Mouse (Mus musculus) limb, embryonic 15.5 days (tissue): ENCODE data around the gene Glipr2. TPM values are rescaled to one million over a fixed set of nuclear protein-coding genes. Genes with fewer than 3 reads are reported as not detected.

Experiments
- ATAC-seq: fragments of 200-750 bp; cut with Nextera tagmentation; 2 replicates; pipeline ENCODE4 v1.8.0; 2017; ENCODE audit warnings: low read depth, moderate TSS enrichment; ENCODE audit not compliant: insufficient number of reproducible peaks, low FRiP score, low TSS enrichment
- H3K27ac ChIP-seq: fragments of 300-500 bp; sonication (generic); 2 replicates; pipeline ENCODE4 v1.5.1; 2015; ENCODE audit warnings: moderate library complexity, mild to moderate bottlenecking, inconsistent platforms
- H3K27me3 ChIP-seq: fragments of 300-500 bp; sonication (generic); 2 replicates; pipeline ENCODE4 v1.6.1; 2015; ENCODE audit warnings: inconsistent platforms
- H3K36me3 ChIP-seq: fragments of 300-500 bp; sonication (generic); 2 replicates; pipeline ENCODE4 v1.6.1; 2015; ENCODE audit warnings: inconsistent platforms
- H3K4me1 ChIP-seq: fragments of 300-500 bp; sonication (generic); 2 replicates; pipeline ENCODE4 v1.6.1; 2015; ENCODE audit warnings: inconsistent platforms
- H3K4me2 ChIP-seq: fragments of 300-500 bp; sonication (generic); 2 replicates; pipeline ENCODE4 v1.6.1; 2015; ENCODE audit warnings: mild to moderate bottlenecking, inconsistent platforms
- H3K4me3 ChIP-seq: fragments of 300-500 bp; sonication (generic); 2 replicates; pipeline ENCODE4 v1.5.1; 2015; ENCODE audit warnings: mild to moderate bottlenecking, inconsistent platforms
- H3K9ac ChIP-seq: fragments of 300-500 bp; sonication (generic); 2 replicates; pipeline ENCODE4 v1.6.1; 2015; ENCODE audit warnings: inconsistent platforms
- H3K9me3 ChIP-seq: fragments of 300-500 bp; sonication (generic); 2 replicates; pipeline ENCODE4 v1.6.1; 2016; ENCODE audit warnings: inconsistent platforms
- WGBS: fragments of 180-500 bp; shearing (Covaris S2); methylation state at CpG from one replicate; pipeline ENCODE4 v1.1.7; 2015; 5-methylcytosine and 5-hydroxymethylcytosine counted together
- polyA plus RNA-seq: library from polyadenylated mRNA; unstranded; fragments of >200 nt; fragmentation: Nextera tagmentation; extraction: Ambion mirVana; gene quantifications from 2 replicates; pipeline ENCODE4 v1.2.1, GENCODE M21; 2015

Glipr2 gene
- polyA plus RNA-seq, 1 experiment from 2014 or later: 85.6 TPM

- no peak overlapping the region for H3K4me3 ChIP-seq
- no peak for ATAC-seq
- peaks cover 23% of the 10 kb centered on the region for H3K4me1 ChIP-seq
- no peak overlapping the region for H3K9ac ChIP-seq
- WGBS: 91% methylated on average over 22 of the region's 22 CpGs
- H3K27me3 ChIP-seq: no peaks in the 10 kb centered on the region
- no peak overlapping the region for H3K27ac ChIP-seq
- H3K9me3 ChIP-seq: no peaks in the 10 kb centered on the region
- no peak overlapping the region for H3K4me2 ChIP-seq
- H3K36me3 ChIP-seq: no peaks in the 10 kb centered on the region
Observed at GRCm38 (mm10) chr4:43983756-43984155, 26.6 kb downstream of the Glipr2 start.

DNA sequence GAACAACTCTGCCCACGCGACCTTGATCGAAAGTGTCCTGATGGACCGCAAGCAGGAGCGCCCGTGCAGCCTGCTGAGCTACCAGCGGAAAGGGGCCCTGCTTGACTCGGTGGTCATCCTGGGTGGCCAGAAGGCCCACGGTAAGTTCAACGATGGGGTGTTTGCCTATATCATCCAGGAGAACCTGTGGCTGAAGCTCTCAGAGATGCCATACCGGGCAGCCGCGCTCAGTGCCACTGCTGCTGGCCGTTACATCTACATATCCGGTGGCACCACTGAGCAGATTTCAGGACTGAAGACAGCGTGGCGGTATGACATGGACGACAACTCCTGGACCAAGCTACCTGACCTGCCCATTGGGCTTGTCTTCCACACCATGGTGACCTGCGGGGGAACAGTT, 27.1 kb downstream of the Glipr2 start:
- Histone ChIP-seq H3K4me3 (no peak overlapping the region), H3K27ac (no peak overlapping the region), H3K4me2 (no peak overlapping the region), H3K9ac (no peak overlapping the region), H3K9me3 (no peaks in the 10 kb centered on the region), H3K27me3 (no peaks in the 10 kb centered on the region), H3K36me3 (no peaks in the 10 kb centered on the region), H3K4me1 (peaks cover 17% of the 10 kb centered on the region)
- ATAC-seq: no peak
- 90% methylated on average over 19 of the region's 19 CpGs for WGBS

- Histone ChIP-seq H3K9me3 (no peaks in the 10 kb centered on the region), H3K27me3 (no peaks in the 10 kb centered on the region), H3K4me1 (no peaks in the 10 kb centered on the region), H3K9ac (no peak overlapping the region), H3K27ac (no peak overlapping the region), H3K4me3 (no peak overlapping the region), H3K36me3 (no peaks in the 10 kb centered on the region), H3K4me2 (no peak overlapping the region)
- 88% methylated on average over 3 of the region's 3 CpGs for WGBS
- ATAC-seq: no peak
Observed at GRCm38 (mm10) chr4:43988976-43989375, 31.8 kb downstream of the Glipr2 start.

DNA sequence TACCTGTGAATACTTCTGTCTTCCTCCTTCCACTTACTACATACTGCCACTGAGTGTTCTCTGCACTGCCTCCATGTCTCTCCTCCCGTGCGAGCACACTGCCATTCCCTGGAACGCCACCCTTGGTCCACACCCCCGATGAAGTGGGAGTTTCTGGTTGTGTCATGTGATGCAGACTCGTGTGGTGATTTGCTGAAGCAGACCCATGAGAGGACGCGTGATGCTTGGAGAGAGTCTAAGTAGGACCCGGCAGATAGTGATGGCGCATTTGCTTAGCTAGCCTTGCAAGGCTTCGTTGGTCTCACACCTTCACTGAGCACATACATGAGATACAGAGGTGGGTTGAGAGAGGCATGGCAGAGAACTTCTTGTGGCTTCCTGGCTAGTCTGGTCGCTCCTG, 35.9 kb downstream of the Glipr2 start:
- H3K9ac ChIP-seq: no peak overlapping the region
- H3K9me3 ChIP-seq: no peaks in the 10 kb centered on the region
- H3K36me3 ChIP-seq: no peaks in the 10 kb centered on the region
- H3K4me1 ChIP-seq: no peaks in the 10 kb centered on the region
- no peak for ATAC-seq
- no peak overlapping the region for H3K4me3 ChIP-seq
- no peak overlapping the region for H3K4me2 ChIP-seq
- 89% methylated on average over 11 of the region's 11 CpGs for WGBS
- H3K27ac ChIP-seq: no peak overlapping the region
- no peaks in the 10 kb centered on the region for H3K27me3 ChIP-seq

DNA sequence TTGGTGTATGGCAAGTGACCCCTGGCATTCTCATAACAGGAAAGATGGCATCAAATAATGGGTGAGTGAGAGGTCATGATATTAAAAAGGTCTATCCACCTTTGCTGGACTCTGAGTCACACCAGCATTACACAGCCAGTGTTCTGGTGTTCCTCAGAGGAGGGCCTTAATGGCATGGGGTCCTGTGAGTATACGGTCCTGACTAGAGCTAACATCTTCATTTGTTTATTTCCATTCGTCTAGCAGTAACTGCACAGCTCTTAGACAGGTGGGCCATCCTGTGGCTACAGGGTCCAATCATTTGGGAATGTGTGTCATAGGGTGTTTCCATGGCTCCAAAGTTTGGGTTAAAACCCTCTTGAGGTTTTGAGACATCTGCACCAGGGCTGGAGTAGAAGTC, 37.1 kb downstream of the Glipr2 start:
- Histone ChIP-seq H3K36me3 (no peaks in the 10 kb centered on the region), H3K27me3 (no peaks in the 10 kb centered on the region), H3K9ac (no peak overlapping the region), H3K4me2 (no peak overlapping the region), H3K4me3 (no peak overlapping the region), H3K4me1 (no peaks in the 10 kb centered on the region), H3K27ac (no peak overlapping the region), H3K9me3 (no peaks in the 10 kb centered on the region)
- ATAC-seq: no peak
- WGBS: 62% methylated on average over 2 of the region's 2 CpGs

GRCm38 (mm10) chr4:44003622-44004021, 46.4 kb downstream of the Glipr2 start:
- 83% methylated on average over 6 of the region's 6 CpGs for WGBS
- H3K4me2 ChIP-seq: no peak overlapping the region
- no peak overlapping the region for H3K9ac ChIP-seq
- H3K4me1 ChIP-seq: no peaks in the 10 kb centered on the region
- no peaks in the 10 kb centered on the region for H3K27me3 ChIP-seq
- H3K36me3 ChIP-seq: no peaks in the 10 kb centered on the region
- no peak overlapping the region for H3K4me3 ChIP-seq
- H3K27ac ChIP-seq: no peak overlapping the region
- no peaks in the 10 kb centered on the region for H3K9me3 ChIP-seq
- ATAC-seq: no peak

DNA sequence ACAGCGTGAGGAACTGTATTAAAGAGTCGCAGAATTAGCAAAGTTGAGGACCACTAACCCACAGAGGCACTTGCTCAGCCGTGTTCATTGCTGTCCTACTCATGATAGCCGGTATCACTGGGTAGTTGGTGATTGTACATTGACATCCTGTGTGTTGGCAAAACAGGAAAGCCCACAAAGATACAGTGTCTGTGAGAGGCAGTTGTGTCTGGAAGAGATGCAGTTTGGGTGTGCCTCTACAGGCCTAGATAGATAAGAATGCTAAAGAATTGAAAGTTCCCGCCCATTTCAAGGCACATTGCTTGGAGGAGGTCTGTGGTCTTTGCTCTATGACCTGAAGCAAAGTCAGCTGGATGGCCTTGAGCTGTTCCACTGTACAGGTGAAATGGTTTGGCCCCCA, 46.9 kb downstream of the Glipr2 start, which contains the start of gene Clta:
Clta (plus strand) TSS at position 327 of the 400 bp plus-strand sequence.
- Histone ChIP-seq H3K9ac (no peak within 1 kb of the TSS), H3K4me1 (no peaks in the 10 kb centered on the region), H3K27ac (no peak within 1 kb of the TSS), H3K9me3 (no peaks in the 10 kb centered on the region), H3K4me3 (no peak within 1 kb of the TSS), H3K36me3 (no peaks in the 10 kb centered on the region), H3K27me3 (no peaks in the 10 kb centered on the region), H3K4me2 (no peak within 1 kb of the TSS)
- 91% methylated on average over 5 of the region's 5 CpGs for WGBS
- ATAC-seq: no peak

DNA sequence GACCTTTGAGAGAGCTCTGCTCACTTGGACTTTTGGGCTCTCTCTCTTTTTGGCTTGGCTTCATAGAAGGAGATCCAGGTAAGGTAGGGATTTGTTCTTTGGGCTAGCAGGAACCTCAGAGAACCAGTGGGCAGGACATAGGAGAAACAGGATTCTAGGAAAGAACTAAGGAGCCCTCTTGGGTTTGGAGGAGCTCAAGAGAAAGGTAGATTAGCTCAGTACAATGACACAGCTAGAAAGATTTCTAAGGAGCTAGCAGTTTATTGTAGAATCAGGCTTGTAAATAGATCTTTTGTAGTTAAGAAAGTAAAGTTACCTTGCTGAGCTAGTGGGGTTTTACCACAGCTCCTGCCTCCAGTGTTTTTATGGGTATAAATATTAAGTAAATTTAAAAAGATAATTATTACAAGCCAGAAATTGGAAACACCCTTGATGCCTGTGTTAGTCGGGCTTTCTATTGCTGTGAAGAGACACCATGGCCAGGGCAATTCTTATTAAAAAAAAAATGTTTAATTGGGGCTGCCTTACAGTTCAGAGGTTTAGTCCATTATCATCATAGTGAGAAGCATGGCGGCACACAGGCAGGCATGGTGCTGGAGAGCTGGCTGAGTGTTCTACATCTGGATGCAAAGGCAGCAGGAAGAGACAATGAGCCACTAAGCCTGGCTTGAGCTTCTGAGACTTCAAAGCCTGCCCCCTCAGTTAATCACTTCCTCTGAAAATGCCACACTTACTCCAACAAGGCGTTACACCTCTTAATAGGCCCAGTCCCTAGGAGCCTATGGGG, 47.6 kb downstream of the Glipr2 start:
- Histone ChIP-seq H3K27ac (no peak overlapping the region), H3K36me3 (no peaks in the 10 kb centered on the region), H3K9me3 (no peaks in the 10 kb centered on the region), H3K4me1 (no peaks in the 10 kb centered on the region), H3K4me3 (no peak overlapping the region), H3K27me3 (no peaks in the 10 kb centered on the region), H3K9ac (no peak overlapping the region), H3K4me2 (no peak overlapping the region)
- WGBS: 61% methylated on average over 3 of the region's 3 CpGs
- ATAC-seq: no peak

- Histone ChIP-seq H3K27ac (no peak overlapping the region), H3K4me3 (no peak overlapping the region), H3K4me1 (peaks cover 21% of the 10 kb centered on the region), H3K4me2 (no peak overlapping the region), H3K36me3 (0 out of 2 replicates have a peak, but pooled peaks cover 3% of the 10 kb centered on the region), H3K9ac (no peak overlapping the region), H3K9me3 (no peaks in the 10 kb centered on the region), H3K27me3 (no peaks in the 10 kb centered on the region)
- no peak for ATAC-seq
- 90% methylated on average over 1 of the region's 1 CpGs for WGBS
Observed at GRCm38 (mm10) chr4:44010176-44010575, 53.0 kb downstream of the Glipr2 start.

DNA sequence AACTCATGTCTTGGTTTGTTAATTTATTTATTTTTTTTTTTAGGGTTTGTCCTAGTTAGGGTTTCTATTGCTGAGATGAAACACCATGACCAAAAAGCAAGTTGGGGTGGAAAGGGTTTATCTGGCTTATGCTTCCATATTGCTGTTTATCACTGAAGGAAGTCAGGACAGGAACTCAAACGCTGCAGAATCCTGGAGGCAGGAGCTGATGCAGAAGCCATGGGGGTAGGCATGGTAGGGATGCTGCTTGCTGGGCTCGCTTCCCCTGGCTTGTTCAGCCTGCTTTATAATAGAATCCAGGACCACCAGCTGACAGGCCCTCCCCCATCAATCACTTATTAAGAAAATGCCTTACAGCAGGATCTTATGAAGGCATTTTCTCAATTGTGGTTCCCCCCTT, 53.7 kb downstream of the Glipr2 start:
- H3K9me3 ChIP-seq: no peaks in the 10 kb centered on the region
- no peak for ATAC-seq
- H3K27ac ChIP-seq: no peak overlapping the region
- H3K36me3 ChIP-seq: 0 out of 2 replicates have a peak, but pooled peaks cover 3% of the 10 kb centered on the region
- no peak overlapping the region for H3K4me3 ChIP-seq
- no peak overlapping the region for H3K4me2 ChIP-seq
- no peak overlapping the region for H3K9ac ChIP-seq
- no peaks in the 10 kb centered on the region for H3K27me3 ChIP-seq
- H3K4me1 ChIP-seq: peaks cover 23% of the 10 kb centered on the region
- 46% methylated on average over 2 of the region's 2 CpGs for WGBS

DNA sequence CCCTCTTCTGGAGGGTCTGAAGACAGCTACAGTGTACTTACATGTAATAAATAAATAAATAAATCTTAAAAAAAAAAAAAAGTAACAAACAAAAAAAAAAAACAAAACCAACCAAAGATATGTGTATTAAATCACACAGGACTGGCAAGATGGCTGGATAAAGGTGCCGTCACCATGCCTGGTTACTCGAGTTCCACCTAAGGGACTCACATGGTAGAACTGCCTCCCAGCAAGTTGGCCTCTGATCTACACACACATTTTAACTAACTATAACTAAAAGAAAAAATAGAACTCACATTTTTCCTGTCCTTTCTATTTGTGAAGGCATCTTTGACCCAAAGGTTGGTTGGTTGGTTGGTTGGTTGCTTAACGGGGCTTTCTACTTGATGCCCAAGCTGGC, 54.6 kb downstream of the Glipr2 start:
- H3K27me3 ChIP-seq: no peaks in the 10 kb centered on the region
- no peak for ATAC-seq
- no peak overlapping the region for H3K27ac ChIP-seq
- peaks cover 23% of the 10 kb centered on the region for H3K4me1 ChIP-seq
- H3K9ac ChIP-seq: peak overlapping the region; percentile 51; the same call in 1 of the 2 replicates
- H3K9me3 ChIP-seq: no peaks in the 10 kb centered on the region
- 80% methylated on average over 3 of the region's 3 CpGs for WGBS
- peak overlapping the region; percentile 80 for H3K4me2 ChIP-seq
- H3K4me3 ChIP-seq: peak overlapping the region; percentile 97
- H3K36me3 ChIP-seq: 0 out of 2 replicates have a peak, but pooled peaks cover 3% of the 10 kb centered on the region

DNA sequence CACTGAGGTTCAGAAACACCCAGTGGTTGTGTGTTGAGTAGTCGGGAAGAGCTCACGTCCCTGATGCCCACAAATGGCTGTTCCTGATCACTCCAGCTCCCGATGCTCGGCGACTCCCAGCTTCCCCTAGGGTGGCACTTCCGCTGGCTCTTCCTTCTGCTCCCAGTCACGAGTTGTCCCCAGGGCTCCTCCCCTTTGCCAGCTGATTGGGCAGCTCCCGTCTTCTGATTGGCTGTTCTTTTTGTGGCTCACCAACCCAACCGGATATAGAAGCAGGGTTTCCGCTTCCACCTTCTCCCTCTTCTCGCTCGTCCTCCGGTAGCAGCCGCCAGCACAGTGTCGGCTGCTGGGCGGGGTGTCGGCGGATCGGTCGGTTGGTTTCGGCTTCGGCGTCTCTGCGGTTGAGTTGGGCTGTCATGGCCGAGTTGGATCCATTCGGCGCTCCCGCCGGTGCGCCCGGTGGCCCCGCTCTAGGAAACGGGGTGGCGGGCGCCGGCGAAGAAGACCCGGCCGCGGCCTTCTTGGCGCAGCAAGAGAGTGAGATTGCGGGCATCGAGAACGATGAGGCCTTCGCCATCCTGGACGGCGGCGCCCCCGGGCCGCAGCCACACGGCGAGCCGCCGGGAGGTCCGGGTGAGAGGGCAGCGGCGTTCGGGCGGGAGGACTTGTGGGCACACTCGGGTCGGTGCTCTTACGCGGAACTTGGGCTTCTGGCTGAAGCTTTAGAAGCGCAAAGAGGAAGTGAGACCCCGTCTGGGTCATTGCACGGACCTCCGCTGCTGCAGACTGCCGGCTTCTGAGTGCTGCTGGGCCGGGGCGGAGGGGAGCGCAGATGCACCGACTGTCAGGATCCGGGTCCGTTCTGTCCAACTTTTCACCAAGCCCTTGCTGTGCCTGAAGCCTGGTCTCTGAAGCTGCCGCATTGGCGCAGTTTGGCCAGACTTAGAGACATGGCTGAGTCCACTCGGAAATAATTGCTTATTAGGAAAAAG, 55.5 kb downstream of the Glipr2 start:
- Histone ChIP-seq H3K9me3 (no peaks in the 10 kb centered on the region), H3K36me3 (0 out of 2 replicates have a peak, but pooled peaks cover 3% of the 10 kb centered on the region), H3K4me1 (peaks cover 23% of the 10 kb centered on the region), H3K4me2 (peak overlapping the region; percentile 80), H3K27me3 (no peaks in the 10 kb centered on the region), H3K4me3 (peak overlapping the region; percentile 97), H3K9ac (peak overlapping the region; percentile 98), H3K27ac (peak overlapping the region; percentile 76)
- under 1% methylated on average over 77 of the region's 77 CpGs for WGBS
- peak; percentile 95 for ATAC-seq
